Mouse (Mus musculus) B cell, adult 2 months (primary cell): ENCODE measurements at regions not wholly inside any gene's neighbourhood (a gene's known extent, or its start where the extent isn't known, plus 50 kb on each side); places are given as distances from the start of the nearest gene placed in this dataset.
A peak's percentile ranks its signal among the peaks of the same experiment; 100 is the strongest.

Experiments
- DNase-seq, 2 experiments: peaks; one replicate each; pipeline ENCODE4 v3.0.0; 2022

- DNase-seq: peak; percentile 24 to 39
Observed at GRCm38 (mm10) chr4:12230731-12231130, 58.9 kb upstream of the Fam92a start.
